ENCODE assay signal across 8 mouse cellular contexts in the genomic region with DNA sequence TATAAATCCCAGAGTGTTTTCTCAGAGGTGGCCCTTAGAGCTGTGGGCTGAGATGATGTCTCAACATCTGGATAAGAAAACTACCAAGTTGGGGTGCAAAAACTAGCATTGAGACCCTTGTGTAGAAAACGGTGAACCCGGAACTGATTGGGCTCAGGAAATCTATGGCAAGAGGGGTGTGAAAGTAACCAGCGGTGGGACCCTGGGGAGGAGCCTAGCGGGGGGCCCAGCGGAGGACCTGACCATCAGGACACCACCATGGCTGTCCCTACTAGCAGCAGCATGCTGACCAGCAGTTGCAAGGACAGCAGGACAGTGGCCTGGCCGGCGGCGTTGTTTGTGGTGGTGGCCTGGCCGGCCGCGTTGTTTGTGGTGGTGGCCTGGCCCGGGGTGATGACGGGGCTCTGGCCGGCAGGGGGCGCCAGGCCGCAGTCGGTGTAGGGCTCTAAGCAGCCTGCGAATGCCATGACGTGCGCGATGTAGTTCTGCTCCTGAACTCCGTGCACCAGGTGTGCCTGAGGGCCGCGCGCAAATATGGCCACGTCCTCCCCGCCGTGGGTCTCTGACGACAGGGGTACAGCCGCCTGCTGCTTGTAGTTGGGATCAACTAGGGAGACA. TPM values are rescaled to one million over a fixed set of nuclear protein-coding genes. Genes with fewer than 3 reads are reported as not detected.
DNase-seq lines count a peak whose midpoint lies in the region; ATAC-seq lines count a peak whose summit lies in the region.

No protein-coding gene starts in this region.

- H3K27me3 ChIP-seq in intestine, embryonic 16.5 days (replicated peaks; ENCODE audit: control insufficient read depth, insufficient read depth, low read length), result no peaks in the 10 kb centered on the region
- no peaks in the 10 kb centered on the region for H3K27me3 ChIP-seq in limb, embryonic 11.5 days (ENCODE audit: control insufficient read depth, insufficient read depth, low read length)
- H3K27me3 ChIP-seq in midbrain, embryonic 12.5 days, result peaks cover 30% of the 10 kb centered on the region
- no peaks in the 10 kb centered on the region for H3K27me3 ChIP-seq in splenic B cell, adult 2 months (ENCODE audit: control insufficient read depth, insufficient read depth, low read length, poor library complexity, severe bottlenecking)

- peaks cover 3% of the 10 kb centered on the region; the same call in 1 of the 2 replicates for H3K4me1 ChIP-seq in intestine, embryonic 16.5 days (ENCODE audit: control insufficient read depth, insufficient read depth, low read length)
- no peaks in the 10 kb centered on the region for H3K4me1 ChIP-seq in limb, embryonic 11.5 days (ENCODE audit: control insufficient read depth, insufficient read depth, low read length)
- H3K4me1 ChIP-seq in midbrain, embryonic 12.5 days, result peaks cover 5% of the 10 kb centered on the region

- WGBS in intestine, embryonic 16.5 days, result 16% methylated on average over 30 of the region's 30 CpGs
- 11% methylated on average over 30 of the region's 30 CpGs for WGBS in limb, embryonic 11.5 days
- 14% methylated on average over 30 of the region's 30 CpGs for WGBS in midbrain, embryonic 12.5 days

- H3K9ac ChIP-seq in intestine, embryonic 16.5 days (ENCODE audit: low read depth, low read length), result no peak overlapping the region; the same call in 1 of the 2 replicates
- no peak overlapping the region for H3K9ac ChIP-seq in limb, embryonic 11.5 days (ENCODE audit: low read length)
- no peak overlapping the region for H3K9ac ChIP-seq in midbrain, embryonic 12.5 days (replicated peaks)

- H3K4me2 ChIP-seq in intestine, embryonic 16.5 days (ENCODE audit: low read depth, low read length), result peak overlapping the region; percentile 22
- peak overlapping the region; percentile 19; the same call in 1 of the 2 replicates for H3K4me2 ChIP-seq in limb, embryonic 11.5 days (ENCODE audit: low read depth, severe bottlenecking)
- peak overlapping the region; percentile 43 for H3K4me2 ChIP-seq in midbrain, embryonic 12.5 days (replicated peaks)

- peak overlapping the region; percentile 11 for H3K4me3 ChIP-seq in intestine, embryonic 16.5 days (ENCODE audit: low read length)
- no peak overlapping the region for H3K4me3 ChIP-seq in limb, embryonic 11.5 days (ENCODE audit: low read depth, low read length)
- H3K4me3 ChIP-seq in midbrain, embryonic 12.5 days, result no peak overlapping the region

- no peak overlapping the region for H3K27ac ChIP-seq in intestine, embryonic 16.5 days (ENCODE audit: low read length)
- no peak overlapping the region for H3K27ac ChIP-seq in limb, embryonic 11.5 days (replicated peaks; ENCODE audit: low read depth, low read length)
- H3K27ac ChIP-seq in midbrain, embryonic 12.5 days (replicated peaks), result no peak overlapping the region

- peak; percentile 30 for DNase-seq in right cerebral cortex, adult 18-20 months
- no peak for DNase-seq in right cerebral cortex, postnatal 36 days (ENCODE audit: low spot score in 2 of 2)
- DNase-seq in embryo, embryonic 11 days, result peak; percentile 78
- DNase-seq in limb, embryonic 11.5 days (ENCODE audit: low spot score), result peak; percentile 83
- peak; percentile 51 for DNase-seq in splenic B cell, adult 2 months (ENCODE audit: low read depth, low spot score)

- ATAC-seq in granulocyte monocyte progenitor cell, adult 5-6 weeks (replicated peaks; ENCODE audit: poor library complexity, severe bottlenecking), result peak; percentile 91
- ATAC-seq in intestine, embryonic 16.5 days, result peak; percentile 38
- ATAC-seq in limb, embryonic 11.5 days (ENCODE audit: insufficient number of reproducible peaks, low FRiP score, low TSS enrichment, low read depth), result peak; percentile 71; the same call in 1 of the 2 replicates
- ATAC-seq in midbrain, embryonic 12.5 days (ENCODE audit: low FRiP score, low read depth), result peak; percentile 76

- H3K36me3 ChIP-seq in intestine, embryonic 16.5 days (ENCODE audit: control insufficient read depth, insufficient read depth, low read length), result no peaks in the 10 kb centered on the region
- H3K36me3 ChIP-seq in limb, embryonic 11.5 days (ENCODE audit: control insufficient read depth, insufficient read depth, low read length), result no peaks in the 10 kb centered on the region
- H3K36me3 ChIP-seq in midbrain, embryonic 12.5 days, result no peaks in the 10 kb centered on the region
- no peaks in the 10 kb centered on the region for H3K36me3 ChIP-seq in splenic B cell, adult 2 months (ENCODE audit: control insufficient read depth, insufficient read depth, low read length, poor library complexity, severe bottlenecking)

- no peaks in the 10 kb centered on the region for H3K9me3 ChIP-seq in intestine, embryonic 16.5 days (ENCODE audit: control insufficient read depth, low read length)
- no peaks in the 10 kb centered on the region for H3K9me3 ChIP-seq in limb, embryonic 11.5 days (ENCODE audit: control insufficient read depth, low read length)
- no peaks in the 10 kb centered on the region for H3K9me3 ChIP-seq in midbrain, embryonic 12.5 days

RNA-seq across cellular contexts. Expression of a gene that starts 2.9 kb away (rescaled TPM):
- total RNA-seq in granulocyte monocyte progenitor cell, adult 5-6 weeks (2014; fragmentation: Nextera tagmentation), result not detected in 2 replicates
- not detected in 2 replicates for total RNA-seq in granulocyte monocyte progenitor cell, adult 5-6 weeks (2017)
- 256 and 345 TPM in 2 replicates for polyA plus RNA-seq in intestine, embryonic 16.5 days (2015; fragmentation: Nextera tagmentation; extraction: Ambion mirVana)
- not detected in 2 replicates for polyA plus RNA-seq in limb, embryonic 11.5 days (2014; fragmentation: Nextera tagmentation; extraction: Ambion mirVana)
- polyA plus RNA-seq in midbrain, embryonic 12.5 days (2016; fragmentation: Nextera tagmentation; extraction: Ambion mirVana), result not detected in 2 replicates

RNA-seq across cellular contexts. Expression of a gene that starts 8.7 kb away (rescaled TPM):
- total RNA-seq in granulocyte monocyte progenitor cell, adult 5-6 weeks (2014; fragmentation: Nextera tagmentation), result not detected in 2 replicates
- total RNA-seq in granulocyte monocyte progenitor cell, adult 5-6 weeks (2017), result not detected in 2 replicates
- not detected in 2 replicates for polyA plus RNA-seq in intestine, embryonic 16.5 days (2015; fragmentation: Nextera tagmentation; extraction: Ambion mirVana)
- not detected in 2 replicates for polyA plus RNA-seq in limb, embryonic 11.5 days (2014; fragmentation: Nextera tagmentation; extraction: Ambion mirVana)
- not detected in 2 replicates for polyA plus RNA-seq in midbrain, embryonic 12.5 days (2016; fragmentation: Nextera tagmentation; extraction: Ambion mirVana)

RNA-seq across cellular contexts. Expression of a gene that starts 26.3 kb away (rescaled TPM):
- total RNA-seq in granulocyte monocyte progenitor cell, adult 5-6 weeks (2014; fragmentation: Nextera tagmentation), result not detected in 2 replicates
- total RNA-seq in granulocyte monocyte progenitor cell, adult 5-6 weeks (2017), result not detected in 2 replicates
- polyA plus RNA-seq in intestine, embryonic 16.5 days (2015; fragmentation: Nextera tagmentation; extraction: Ambion mirVana), result 0.10 TPM in 1 of 2 replicates, not detected in the other
- polyA plus RNA-seq in limb, embryonic 11.5 days (2014; fragmentation: Nextera tagmentation; extraction: Ambion mirVana), result not detected in 2 replicates
- not detected in 2 replicates for polyA plus RNA-seq in midbrain, embryonic 12.5 days (2016; fragmentation: Nextera tagmentation; extraction: Ambion mirVana)

RNA-seq across cellular contexts. Expression of a gene that starts 57.9 kb away (rescaled TPM):
- total RNA-seq in granulocyte monocyte progenitor cell, adult 5-6 weeks (2014; fragmentation: Nextera tagmentation), result not detected in 2 replicates
- not detected in 2 replicates for total RNA-seq in granulocyte monocyte progenitor cell, adult 5-6 weeks (2017)
- polyA plus RNA-seq in intestine, embryonic 16.5 days (2015; fragmentation: Nextera tagmentation; extraction: Ambion mirVana), result 0.95 and 1.1 TPM in 2 replicates
- polyA plus RNA-seq in limb, embryonic 11.5 days (2014; fragmentation: Nextera tagmentation; extraction: Ambion mirVana), result 0.17 and 0.28 TPM in 2 replicates
- polyA plus RNA-seq in midbrain, embryonic 12.5 days (2016; fragmentation: Nextera tagmentation; extraction: Ambion mirVana), result 7.5 and 8.8 TPM in 2 replicates

Comparison
In these comparisons a context has a peak if more than half of its experiments do, and no peak if none do; other contexts are left out.
1. DNase-seq: peak in right cerebral cortex, adult 18-20 months (single experiment), embryo, embryonic 11 days (single experiment), limb, embryonic 11.5 days (single experiment) and splenic B cell, adult 2 months (single experiment); none in right cerebral cortex, postnatal 36 days (0 of 2).
2. ATAC-seq: peak in every context shown above with its lines; median percentile 91 in granulocyte monocyte progenitor cell, adult 5-6 weeks; 76 in midbrain, embryonic 12.5 days; 71 in limb, embryonic 11.5 days; 38 in intestine, embryonic 16.5 days.
3. RNA of a gene that starts 2.9 kb away (polyA plus RNA-seq): 256 to 345 TPM in intestine, embryonic 16.5 days; not detected in limb, embryonic 11.5 days and not detected in midbrain, embryonic 12.5 days; every median in the first group is over 100 times any median in the second.
4. Peak in every context shown above with its lines, with median percentiles within 50 percentile points of each other: H3K4me2 ChIP-seq.